Mouse (Mus musculus) splenic B cell, adult 2 months (primary cell): ENCODE results near the gene Nags.

ENCODE experiments used
- DNase-seq: peaks from one replicate; pipeline ENCODE4 v3.0.0-alpha.2; 2011; ENCODE audit warnings: low read depth, low spot score
- H3K27me3 ChIP-seq: 2 replicates; pipeline ENCODE4 v1.6.1; 2012; ENCODE audit warnings: mild to moderate bottlenecking, low read length, moderate library complexity, mixed read lengths; ENCODE audit not compliant: control insufficient read depth, poor library complexity, insufficient read depth, severe bottlenecking
- H3K36me3 ChIP-seq: 2 replicates; pipeline ENCODE4 v1.6.1; 2012; ENCODE audit warnings: mild to moderate bottlenecking, low read length, moderate library complexity, mixed read lengths; ENCODE audit not compliant: control insufficient read depth, poor library complexity, insufficient read depth, severe bottlenecking

Nags gene

DNA sequence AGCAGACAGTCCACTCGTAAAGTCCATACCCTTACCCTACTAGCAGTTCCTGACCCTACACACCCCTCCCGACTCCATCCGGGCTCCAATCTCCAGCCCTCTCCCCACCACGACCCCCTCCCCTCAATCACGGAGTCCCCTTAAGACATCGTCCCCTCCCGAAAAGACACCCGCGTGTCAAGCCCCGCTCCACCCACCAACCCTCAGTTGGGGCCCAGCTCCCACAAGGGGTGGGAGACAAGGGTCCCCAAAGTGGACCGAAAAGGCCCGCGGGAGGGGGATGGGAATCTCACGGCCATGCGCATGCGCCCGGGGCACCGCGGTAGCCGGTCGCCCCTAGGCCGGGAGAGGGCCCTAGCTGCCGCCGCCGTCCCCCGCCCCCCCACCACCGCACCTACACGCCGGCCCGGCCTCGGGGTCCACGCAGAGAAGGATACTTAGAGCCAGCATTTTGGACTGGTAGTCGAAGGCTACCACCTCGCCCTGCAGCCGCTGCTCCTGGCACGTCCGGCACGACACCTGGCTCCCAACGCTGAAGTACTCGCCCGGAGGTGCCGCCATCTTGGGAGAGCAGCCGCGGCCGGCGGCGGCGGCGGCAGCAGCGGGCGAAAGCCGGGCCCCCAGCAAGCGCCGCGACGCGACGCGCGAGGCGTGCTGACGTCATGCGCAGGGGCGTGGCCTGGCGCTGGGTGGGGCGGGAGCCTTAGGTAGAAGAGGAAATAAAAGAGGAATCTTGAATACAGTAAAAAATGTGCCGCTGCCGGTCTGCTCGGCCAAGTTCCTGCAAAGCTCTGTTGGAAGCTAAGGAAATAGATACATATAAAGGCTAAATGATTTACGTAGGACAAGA, 39.6 kb downstream of the Nags start, which contains the start of gene Lsm12:
Gene Lsm12, minus strand, starts transcription at position 651 of the 850 bp plus-strand sequence.
- Histone ChIP-seq H3K36me3 (peaks cover 2% of the 10 kb centered on the region), H3K27me3 (no peaks in the 10 kb centered on the region)
- DNase-seq = peak; percentile 97

DNA sequence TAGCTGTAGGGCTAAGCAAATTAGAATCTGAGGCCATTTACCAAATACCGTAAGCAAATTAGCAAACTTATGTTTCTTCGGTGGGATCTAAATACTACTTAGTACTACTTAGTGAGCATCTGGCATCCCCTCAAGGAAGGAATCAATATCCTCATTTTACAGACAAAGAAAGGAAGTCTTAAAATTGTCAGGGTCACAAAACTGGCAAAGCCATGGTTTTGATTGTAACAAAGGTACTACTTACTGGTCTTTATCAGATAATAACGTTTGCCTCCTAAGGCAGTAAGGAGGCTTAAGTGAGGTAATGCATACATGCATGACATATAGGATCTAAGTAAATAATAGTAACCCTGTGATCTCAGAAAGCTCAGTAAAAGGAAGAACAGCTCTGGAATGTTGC, 40.4 kb downstream of the Nags start:
- Histone ChIP-seq H3K27me3 (no peaks in the 10 kb centered on the region), H3K36me3 (peaks cover 2% of the 10 kb centered on the region)
- DNase-seq = no peak

DNA sequence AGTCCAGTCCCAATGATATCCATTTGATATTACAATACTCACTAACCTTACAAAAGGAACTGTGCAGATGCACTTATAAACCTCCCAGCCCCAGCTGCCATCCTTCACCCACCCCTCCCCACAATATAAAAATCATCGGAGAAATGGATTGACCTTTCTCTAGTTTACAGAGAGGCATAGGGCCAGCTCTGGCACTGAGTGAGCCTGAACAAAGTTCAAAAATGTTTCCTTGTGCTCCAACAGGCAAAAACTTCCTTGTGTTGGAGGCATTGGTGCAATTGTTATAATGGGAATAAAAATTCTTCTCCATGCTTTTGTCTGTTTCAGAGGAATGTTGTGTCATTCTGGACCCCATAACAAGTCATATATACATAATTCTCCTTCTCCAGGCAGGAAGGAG, 40.9 kb downstream of the Nags start:
- no peak for DNase-seq
- H3K36me3 ChIP-seq = peaks cover 2% of the 10 kb centered on the region
- H3K27me3 ChIP-seq = no peaks in the 10 kb centered on the region

DNA sequence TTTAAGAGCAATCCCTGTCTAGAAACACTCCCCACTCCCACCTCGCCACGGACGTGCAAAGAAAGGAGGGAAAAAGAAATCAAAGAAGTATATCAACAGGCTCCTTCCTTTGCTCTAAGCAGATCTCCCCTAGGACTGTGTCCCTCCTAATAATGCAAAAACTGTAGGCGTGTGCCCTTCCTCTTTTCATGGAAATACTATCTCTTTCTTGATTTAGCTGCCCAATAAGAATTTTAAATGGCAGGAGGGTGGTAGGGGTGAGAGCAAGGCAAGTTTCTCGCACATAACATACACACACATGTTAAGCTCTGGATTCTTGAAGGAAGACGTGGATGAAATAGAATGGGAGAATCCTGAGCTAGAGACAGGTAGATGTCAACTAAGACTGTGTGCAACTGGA, 43.7 kb downstream of the Nags start:
- H3K27me3 ChIP-seq = no peaks in the 10 kb centered on the region
- DNase-seq = peak; percentile 13
- H3K36me3 ChIP-seq = no peaks in the 10 kb centered on the region

DNA sequence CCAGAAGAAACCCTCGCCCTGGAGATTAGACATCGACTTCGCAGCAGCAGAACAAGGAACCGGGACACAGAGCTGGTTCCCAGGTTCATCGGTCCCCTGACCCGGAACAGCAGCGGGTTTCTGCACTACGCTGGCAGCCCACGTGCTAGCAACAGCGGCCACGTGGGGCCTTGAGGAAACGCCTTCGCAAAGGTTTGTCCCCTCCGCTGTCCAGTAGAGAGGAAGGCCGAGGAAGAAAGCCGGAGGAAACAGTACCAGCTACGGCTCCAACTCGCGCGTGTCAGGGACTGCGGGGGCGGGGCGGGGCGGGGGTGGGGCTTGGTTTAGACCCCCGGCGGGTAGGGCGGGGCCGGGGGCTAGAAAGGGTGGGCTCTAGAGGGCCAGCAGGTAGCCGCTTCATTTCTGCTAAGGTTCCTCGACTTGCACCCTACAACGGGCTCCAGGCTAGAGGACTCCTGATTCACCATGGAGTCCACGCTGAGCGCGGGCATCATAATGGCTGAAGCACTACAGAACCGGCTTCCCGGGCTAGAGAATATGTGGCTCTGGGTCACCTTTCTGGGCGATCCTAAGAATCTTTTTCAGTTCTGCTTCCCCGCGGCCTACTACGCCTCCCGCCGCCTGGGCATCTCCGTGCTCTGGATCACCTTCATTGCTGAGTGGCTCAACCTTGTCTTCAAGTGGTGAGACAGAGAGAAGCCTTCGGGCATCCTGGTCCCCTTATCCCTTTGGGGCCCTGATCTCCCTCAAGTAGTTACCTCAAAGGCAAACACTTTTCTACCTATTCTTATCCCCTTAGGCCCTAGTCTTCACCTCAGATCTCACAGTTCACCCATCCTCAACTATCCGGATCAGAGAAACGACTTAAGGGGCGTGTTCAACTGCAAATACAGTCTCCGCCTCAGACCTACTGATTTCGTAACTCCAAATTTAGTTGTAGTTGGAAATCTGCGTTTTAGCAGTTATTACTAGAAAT, 44.4 kb downstream of the Nags start, which contains the start of gene G6pc3:
Gene G6pc3, plus strand, starts transcription at position 160 of the 976 bp plus-strand sequence.
- Histone ChIP-seq H3K27me3 (no peaks in the 10 kb centered on the region), H3K36me3 (no peaks in the 10 kb centered on the region)
- peak; percentile 91 for DNase-seq

DNA sequence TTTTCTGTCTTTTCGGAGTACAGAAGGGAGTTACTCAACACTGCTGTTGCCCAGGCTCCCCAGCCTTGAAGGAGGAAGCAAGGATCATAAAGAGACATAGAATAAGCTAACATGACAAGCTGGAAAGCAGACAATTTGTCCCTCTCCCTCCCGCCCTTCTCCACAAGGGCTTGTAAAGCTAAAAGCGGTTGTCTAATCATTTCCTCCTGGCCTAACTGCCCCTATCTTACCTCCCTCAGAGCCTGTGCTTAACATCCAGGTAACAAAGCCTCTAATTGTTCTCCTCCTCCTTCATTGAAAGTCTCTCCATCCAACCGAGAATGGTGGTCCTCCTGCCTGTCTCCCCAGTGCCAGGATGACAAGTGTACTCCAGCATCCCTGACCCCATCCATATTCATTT, 45.5 kb downstream of the Nags start:
- Histone ChIP-seq H3K27me3 (no peaks in the 10 kb centered on the region), H3K36me3 (peaks cover 1% of the 10 kb centered on the region; the same call in 1 of the 2 replicates)
- no peak for DNase-seq

DNA sequence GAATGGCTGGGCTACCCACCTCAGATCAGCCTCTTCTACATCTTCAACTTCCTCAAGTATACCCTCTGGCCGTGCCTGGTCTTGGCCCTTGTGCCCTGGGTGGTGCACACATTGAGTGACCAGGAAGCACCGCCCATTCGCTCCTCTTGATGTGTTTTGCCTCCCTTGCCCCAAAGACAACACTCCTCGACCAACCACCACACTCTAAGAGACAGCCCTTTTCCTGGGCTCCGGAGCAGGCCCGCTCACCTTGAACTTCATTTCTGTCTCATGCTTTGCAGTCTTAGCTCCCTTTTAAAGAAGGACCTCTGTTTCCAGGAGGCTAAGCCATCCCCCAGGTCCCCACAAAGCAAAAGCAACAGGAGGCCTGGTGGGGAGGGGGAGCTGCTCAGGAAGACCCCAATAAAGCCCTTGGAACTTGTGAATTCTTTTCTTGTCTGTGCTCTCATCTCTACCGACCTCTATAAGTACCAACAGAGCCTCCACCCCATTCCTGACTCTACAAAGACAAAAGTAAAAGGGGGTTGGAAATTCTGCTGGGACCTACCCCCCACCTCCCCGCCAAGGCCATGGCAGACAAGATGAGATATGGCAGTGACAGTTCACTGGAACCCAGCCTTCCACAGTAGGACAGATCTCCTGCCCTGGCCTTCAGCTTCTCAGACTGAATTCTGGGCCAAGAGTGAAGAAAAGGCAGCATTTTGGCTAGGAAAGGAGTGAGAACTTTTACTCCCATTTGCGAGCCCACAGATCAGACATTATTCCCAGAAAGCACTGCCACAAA, 48.5 kb downstream of the Nags start:
- Histone ChIP-seq H3K27me3 (no peaks in the 10 kb centered on the region), H3K36me3 (peaks cover 1% of the 10 kb centered on the region; the same call in 1 of the 2 replicates)
- no peak for DNase-seq

DNA sequence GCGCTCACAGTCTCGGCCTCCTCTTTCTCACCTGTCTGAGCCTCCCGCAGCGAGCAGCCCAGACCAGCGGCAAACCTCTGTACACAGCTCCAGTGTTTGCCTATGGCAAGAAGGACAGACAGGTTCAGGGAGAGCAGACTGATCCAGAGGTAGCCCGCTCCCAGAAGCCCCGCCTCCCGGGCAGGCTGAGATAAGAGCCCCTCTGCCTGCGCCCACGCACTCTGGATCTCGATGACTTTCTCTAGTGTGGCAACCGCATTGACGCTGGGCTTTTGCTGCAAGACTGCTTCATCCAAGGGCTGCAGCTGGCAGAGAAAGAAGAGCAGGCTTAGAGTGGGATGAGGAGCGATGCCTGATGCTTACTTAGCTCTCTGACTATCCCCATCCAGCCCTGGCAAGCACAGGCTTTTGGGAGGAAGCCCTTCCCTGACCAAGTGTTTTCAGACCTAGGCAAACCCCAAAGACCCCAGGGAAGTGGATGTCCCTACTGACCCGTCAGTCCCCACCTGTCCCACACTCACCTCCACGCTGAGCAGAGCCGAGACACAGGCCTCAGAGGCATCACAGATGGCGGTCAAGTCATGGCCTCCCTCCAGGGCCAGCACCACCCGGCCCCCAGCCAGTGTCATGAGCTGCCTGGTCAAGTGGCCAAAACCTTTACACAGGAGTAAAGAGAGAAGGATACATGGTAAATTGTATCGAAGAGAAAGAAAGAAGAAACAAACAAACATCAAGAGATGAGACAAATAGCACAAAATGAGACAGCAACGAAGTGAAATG, 50.9 kb downstream of the Nags start:
- no peaks in the 10 kb centered on the region for H3K27me3 ChIP-seq
- DNase-seq = no peak
- H3K36me3 ChIP-seq = peaks cover 1% of the 10 kb centered on the region

DNA sequence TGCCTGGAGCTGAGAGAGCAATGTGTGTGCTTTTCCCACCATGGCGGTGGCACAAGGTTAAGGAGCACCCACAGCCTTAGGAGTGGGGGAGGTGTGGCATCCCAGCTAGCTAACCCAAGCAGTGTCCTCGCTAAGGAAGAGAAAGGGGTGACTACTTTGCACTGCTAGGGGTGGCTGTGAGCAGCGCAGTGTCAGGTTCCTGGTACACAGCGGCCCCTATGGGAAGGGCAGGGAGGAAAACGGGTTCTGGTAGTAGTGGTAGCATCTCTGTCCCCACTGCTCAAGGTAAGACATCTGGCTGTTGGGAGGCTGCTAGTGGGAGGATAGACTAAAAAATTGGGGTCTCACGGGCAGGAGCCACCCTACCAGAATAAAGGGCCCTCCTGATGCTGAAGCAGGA, 52.9 kb downstream of the Nags start:
- Histone ChIP-seq H3K27me3 (no peaks in the 10 kb centered on the region), H3K36me3 (peaks cover 7% of the 10 kb centered on the region)
- DNase-seq = no peak
